Mouse (Mus musculus): Measurements from ENCODE around the gene Atxn7l1. TPM values are rescaled to one million over a fixed set of nuclear protein-coding genes. Genes with fewer than 3 reads are reported as not detected.

Gene Atxn7l1
- polyA plus RNA-seq, 1 experiment from 2014 or later, result 12.7 TPM

DNA sequence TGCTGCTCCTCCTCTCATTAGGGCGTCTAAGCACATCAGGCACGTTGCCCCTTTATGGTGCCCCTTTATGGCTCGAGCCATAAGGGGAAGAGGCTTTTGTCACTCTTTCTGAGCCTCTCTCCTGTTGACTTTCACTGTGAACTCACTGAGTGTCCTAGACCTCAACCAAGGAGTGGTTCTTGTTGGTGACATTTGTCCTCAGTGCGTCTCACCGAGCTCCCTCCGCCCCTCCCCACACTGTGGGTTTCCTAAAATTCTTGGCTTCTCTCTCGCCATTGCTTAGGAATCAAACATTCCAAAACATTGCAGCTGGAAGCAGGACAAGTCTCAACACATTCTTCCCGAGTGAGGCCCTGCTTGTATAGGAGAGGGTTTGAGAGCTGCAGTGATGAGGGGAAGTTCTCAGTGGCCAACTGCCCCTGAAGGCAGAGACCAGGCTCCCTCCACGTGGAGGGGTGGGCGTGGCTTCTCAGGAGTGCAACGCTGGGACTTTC lies 46.0 kb downstream of the Atxn7l1 start:
- Histone ChIP-seq H3K36me3 (peaks cover 7% of the 10 kb centered on the region; the same call in 1 of the 2 replicates), H3K27me3 (ENCODE audit: insufficient read depth, poor library complexity, severe bottlenecking) (no peaks in the 10 kb centered on the region), H3K4me1 (replicated peaks) (peaks cover 50% of the 10 kb centered on the region), H3K9me3 (peaks cover 6% of the 10 kb centered on the region; the same call in 1 of the 2 replicates), H3K27ac (no peak overlapping the region), H3K4me3 (no peak overlapping the region)
- no peak for DNase-seq (ENCODE audit: low spot score)
- WGBS, result 45% methylated on average over 11 of the region's 11 CpGs

DNA sequence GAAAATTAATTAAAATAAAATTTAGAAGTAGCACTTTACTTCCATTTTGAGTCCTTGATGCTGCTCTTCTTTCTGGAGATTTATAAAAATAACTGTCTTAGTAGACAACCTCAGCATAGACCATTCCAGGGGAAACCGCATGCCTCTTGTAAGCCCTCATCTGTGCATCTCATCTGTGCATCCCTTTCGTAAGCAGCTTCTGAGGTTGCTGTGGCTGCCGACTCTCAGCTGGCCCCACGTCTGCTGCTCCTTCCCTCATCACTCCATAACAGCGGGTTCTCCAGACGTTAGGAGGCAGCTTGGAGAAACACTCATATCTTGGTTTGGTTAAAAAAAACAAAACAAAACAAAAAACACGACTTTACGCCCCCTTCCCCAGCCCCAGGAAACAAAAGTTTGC lies 47.7 kb downstream of the Atxn7l1 start:
- Histone ChIP-seq H3K9me3 (peaks cover 6% of the 10 kb centered on the region; the same call in 1 of the 2 replicates), H3K27me3 (ENCODE audit: insufficient read depth, poor library complexity, severe bottlenecking) (no peaks in the 10 kb centered on the region), H3K4me3 (no peak overlapping the region), H3K4me1 (replicated peaks) (peaks cover 50% of the 10 kb centered on the region), H3K27ac (peak overlapping the region; percentile 66; the same call in 1 of the 2 replicates), H3K36me3 (peaks cover 7% of the 10 kb centered on the region; the same call in 1 of the 2 replicates)
- no peak for DNase-seq (ENCODE audit: low spot score)
- 25% methylated on average over 8 of the region's 8 CpGs for WGBS

DNA sequence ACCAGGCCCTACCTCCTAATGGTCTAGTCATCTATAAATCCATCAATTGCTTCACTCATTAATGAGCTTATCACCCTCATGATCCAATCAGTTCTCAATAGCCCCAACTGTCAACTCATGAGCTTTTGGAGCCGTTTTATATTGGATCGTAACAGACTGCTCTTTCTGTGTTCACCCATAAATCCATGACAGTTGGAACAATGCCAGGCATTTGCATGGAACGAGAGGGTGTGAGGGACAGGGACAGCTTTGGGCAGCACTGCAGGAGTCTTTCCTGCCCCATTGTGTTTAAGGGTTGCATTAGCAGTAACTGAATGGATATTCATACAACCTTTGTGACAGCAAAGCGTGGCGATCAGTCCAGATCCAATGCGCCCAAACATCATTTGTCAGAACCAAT lies 49.8 kb downstream of the Atxn7l1 start:
- no peak overlapping the region for H3K4me3 ChIP-seq
- H3K36me3 ChIP-seq, result peaks cover 7% of the 10 kb centered on the region; the same call in 1 of the 2 replicates
- peaks cover 53% of the 10 kb centered on the region for H3K4me1 ChIP-seq (replicated peaks)
- 40% methylated on average over 6 of the region's 6 CpGs for WGBS
- no peak for DNase-seq (ENCODE audit: low spot score)
- H3K27ac ChIP-seq, result no peak overlapping the region
- H3K9me3 ChIP-seq, result peaks cover 6% of the 10 kb centered on the region; the same call in 1 of the 2 replicates
- H3K27me3 ChIP-seq (ENCODE audit: insufficient read depth, poor library complexity, severe bottlenecking), result no peaks in the 10 kb centered on the region

DNA sequence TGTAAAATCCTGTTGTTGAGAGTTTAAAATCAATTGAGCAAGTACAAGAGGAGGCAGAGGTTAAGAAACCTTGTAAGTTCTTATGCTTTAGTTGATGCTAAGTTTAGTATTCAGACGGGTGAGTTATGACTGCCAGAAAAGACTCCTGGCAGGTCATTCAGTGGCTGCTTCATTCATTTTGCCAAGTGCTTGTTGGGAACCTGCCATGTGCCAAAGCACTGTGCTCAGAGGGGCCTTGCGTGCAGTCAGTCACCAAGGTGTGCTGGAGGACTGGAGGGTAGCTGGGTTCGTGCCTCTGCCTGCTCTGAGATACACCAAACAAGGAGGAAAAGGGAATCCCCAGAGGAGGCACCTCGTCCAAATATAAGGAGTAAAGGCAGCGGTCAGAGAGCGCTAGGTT lies 50.3 kb downstream of the Atxn7l1 start:
- Histone ChIP-seq H3K4me3 (no peak overlapping the region), H3K27ac (0 out of 2 replicates have a peak overlapping the region, but pooled peaks have one; percentile 4), H3K9me3 (peaks cover 6% of the 10 kb centered on the region; the same call in 1 of the 2 replicates), H3K27me3 (ENCODE audit: insufficient read depth, poor library complexity, severe bottlenecking) (no peaks in the 10 kb centered on the region), H3K4me1 (replicated peaks) (peaks cover 58% of the 10 kb centered on the region), H3K36me3 (peaks cover 7% of the 10 kb centered on the region; the same call in 1 of the 2 replicates)
- DNase-seq (ENCODE audit: low spot score), result no peak
- WGBS, result 81% methylated on average over 6 of the region's 6 CpGs

DNA sequence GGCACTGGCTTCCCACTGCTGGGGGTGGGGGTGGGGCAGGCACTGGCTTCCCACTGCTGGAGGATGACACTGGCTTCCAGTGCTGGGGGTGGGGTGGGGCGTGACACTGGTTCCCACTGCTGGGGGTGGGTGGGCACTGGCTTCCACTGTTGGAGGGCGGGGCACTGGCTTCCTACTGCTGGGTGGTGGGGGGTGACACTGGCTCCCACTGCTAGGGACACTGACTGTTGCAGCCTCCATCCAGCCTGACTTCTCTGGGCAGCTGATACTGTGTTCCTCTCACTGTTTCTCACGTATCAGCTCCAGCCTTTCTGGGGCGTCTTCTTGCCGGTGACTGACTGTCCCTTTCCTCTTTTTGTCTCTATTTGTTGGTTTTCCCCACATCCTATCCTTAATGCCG lies 53.6 kb downstream of the Atxn7l1 start:
- 0 out of 2 replicates have a peak overlapping the region, but pooled peaks have one; percentile 12 for H3K27ac ChIP-seq
- H3K27me3 ChIP-seq (ENCODE audit: insufficient read depth, poor library complexity, severe bottlenecking), result no peaks in the 10 kb centered on the region
- peaks cover 6% of the 10 kb centered on the region; the same call in 1 of the 2 replicates for H3K9me3 ChIP-seq
- WGBS, result 82% methylated on average over 6 of the region's 6 CpGs
- peaks cover 7% of the 10 kb centered on the region; the same call in 1 of the 2 replicates for H3K36me3 ChIP-seq
- H3K4me1 ChIP-seq (replicated peaks), result peaks cover 50% of the 10 kb centered on the region
- H3K4me3 ChIP-seq, result no peak overlapping the region
- no peak for DNase-seq (ENCODE audit: low spot score)

DNA sequence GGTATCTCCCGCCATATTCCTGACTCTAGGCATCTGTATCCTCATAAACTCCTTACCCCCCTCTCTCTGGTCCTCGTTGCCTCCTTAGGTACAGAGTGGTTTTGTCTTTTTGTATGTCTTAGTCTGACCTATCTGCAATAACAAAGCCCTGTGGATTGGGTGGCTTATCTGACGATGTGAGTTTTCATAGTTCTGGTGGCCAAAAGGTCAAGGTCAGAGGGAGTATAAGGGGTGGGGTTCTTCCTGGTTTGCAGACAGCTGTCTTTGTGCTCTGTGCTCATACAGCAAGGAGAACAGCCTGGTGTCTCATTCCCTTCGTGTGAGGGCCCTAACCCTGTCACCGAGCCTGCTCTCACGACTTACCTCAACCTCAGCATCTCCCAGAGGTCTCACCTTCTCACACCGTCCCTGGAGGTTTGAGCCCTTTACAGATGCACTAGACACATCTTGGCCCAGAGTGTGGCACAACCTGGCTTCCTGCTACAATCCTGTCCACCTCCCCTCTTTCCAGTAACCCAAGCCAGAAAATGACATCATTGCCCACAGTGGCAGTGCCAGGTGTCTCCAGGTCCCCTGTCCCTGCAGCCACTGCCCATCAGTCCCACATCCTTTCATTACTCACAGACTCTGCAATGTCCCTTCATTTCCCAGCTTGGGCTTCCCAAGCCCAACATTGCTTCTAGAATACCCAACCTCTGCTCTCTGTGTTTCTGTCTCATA lies 54.2 kb downstream of the Atxn7l1 start:
- peak overlapping the region; percentile 9; the same call in 1 of the 2 replicates for H3K27ac ChIP-seq
- H3K4me3 ChIP-seq, result no peak overlapping the region
- H3K4me1 ChIP-seq (replicated peaks), result peaks cover 50% of the 10 kb centered on the region
- peaks cover 3% of the 10 kb centered on the region; the same call in 1 of the 2 replicates for H3K36me3 ChIP-seq
- no peak for DNase-seq (ENCODE audit: low spot score)
- H3K9me3 ChIP-seq, result peaks cover 4% of the 10 kb centered on the region; the same call in 1 of the 2 replicates
- WGBS, result 67% methylated on average over 7 of the region's 7 CpGs
- H3K27me3 ChIP-seq (ENCODE audit: insufficient read depth, poor library complexity, severe bottlenecking), result no peaks in the 10 kb centered on the region

DNA sequence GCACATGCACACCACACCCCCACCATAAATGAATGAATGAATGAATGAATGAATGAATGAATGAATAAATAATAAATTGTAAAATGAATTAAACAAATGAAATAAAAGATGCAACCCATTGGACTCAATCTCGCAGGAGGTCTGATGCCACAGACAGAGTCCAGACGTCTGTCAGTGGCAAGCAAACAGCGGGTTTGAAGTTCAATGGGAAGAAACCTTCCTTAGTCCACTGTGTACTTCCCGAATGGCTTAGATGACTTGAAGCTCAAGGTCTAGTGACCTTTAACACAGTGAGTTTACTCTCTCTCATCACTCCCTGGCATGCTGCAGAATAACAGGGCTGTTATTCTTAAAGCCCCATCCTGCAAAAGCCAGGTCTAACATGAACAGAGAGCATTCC lies 57.8 kb downstream of the Atxn7l1 start:
- Histone ChIP-seq H3K27ac (no peak overlapping the region), H3K4me3 (no peak overlapping the region), H3K4me1 (replicated peaks) (peaks cover 36% of the 10 kb centered on the region), H3K9me3 (no peaks in the 10 kb centered on the region), H3K36me3 (0 out of 2 replicates have a peak, but pooled peaks cover 5% of the 10 kb centered on the region), H3K27me3 (ENCODE audit: insufficient read depth, poor library complexity, severe bottlenecking) (no peaks in the 10 kb centered on the region)
- no peak for DNase-seq (ENCODE audit: low spot score)
- whole genome bisulfite sequencing, result 85% methylated on average over 4 of the region's 4 CpGs

DNA sequence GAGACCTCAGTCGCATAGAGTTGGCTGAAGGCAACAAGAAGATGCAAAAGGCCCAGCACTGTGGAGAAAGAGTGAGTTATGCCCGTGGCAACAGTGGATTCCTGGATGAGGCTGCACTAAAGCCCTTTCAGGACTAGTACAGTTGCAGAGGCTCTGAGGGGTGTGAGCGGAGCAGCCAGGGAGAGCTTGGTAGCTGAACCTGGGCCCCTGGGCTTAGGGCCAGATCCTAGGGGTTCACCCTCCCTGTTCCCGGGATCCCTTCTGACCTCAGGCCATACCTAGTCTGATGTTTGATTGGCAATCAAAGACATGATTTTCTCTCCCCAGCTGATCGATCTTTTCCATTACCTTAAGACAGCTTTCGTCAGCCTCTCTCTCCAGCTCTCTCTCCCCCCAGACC lies 58.8 kb downstream of the Atxn7l1 start:
- WGBS, result 94% methylated on average over 6 of the region's 6 CpGs
- H3K27me3 ChIP-seq (ENCODE audit: insufficient read depth, poor library complexity, severe bottlenecking), result no peaks in the 10 kb centered on the region
- H3K9me3 ChIP-seq, result no peaks in the 10 kb centered on the region

DNA sequence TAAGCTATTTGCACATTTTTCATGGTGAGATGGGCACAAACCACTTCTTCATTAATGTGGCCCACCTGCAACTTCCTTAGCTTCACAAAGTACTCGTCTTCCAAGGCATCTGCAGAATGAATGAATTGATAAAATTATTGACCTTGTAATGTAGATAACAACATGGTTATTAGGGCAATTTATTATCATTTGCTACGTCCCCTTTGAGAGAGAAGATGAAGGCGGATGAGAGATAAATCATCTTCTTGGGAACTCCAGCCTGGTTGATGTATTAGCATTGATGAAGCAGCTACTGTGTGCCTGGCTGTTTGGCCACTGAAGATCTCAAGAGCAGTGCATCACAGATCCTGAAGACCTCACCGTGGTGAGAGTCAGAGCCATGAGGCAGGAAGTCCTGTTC lies 63.4 kb downstream of the Atxn7l1 start:
- 84% methylated on average over 4 of the region's 4 CpGs for WGBS
- Histone ChIP-seq H3K9me3 (no peaks in the 10 kb centered on the region), H3K36me3 (0 out of 2 replicates have a peak, but pooled peaks cover 5% of the 10 kb centered on the region), H3K4me3 (no peak overlapping the region), H3K27ac (no peak overlapping the region), H3K27me3 (ENCODE audit: insufficient read depth, poor library complexity, severe bottlenecking) (no peaks in the 10 kb centered on the region), H3K4me1 (replicated peaks) (no peaks in the 10 kb centered on the region)
- no peak for DNase-seq (ENCODE audit: low spot score)

More for the DNA sequence above, 58.8 kb downstream of the Atxn7l1 start:
- no peak overlapping the region for H3K27ac ChIP-seq
- H3K4me3 ChIP-seq, result no peak overlapping the region
- H3K36me3 ChIP-seq, result 0 out of 2 replicates have a peak, but pooled peaks cover 5% of the 10 kb centered on the region
- DNase-seq (ENCODE audit: low spot score), result no peak
- peaks cover 30% of the 10 kb centered on the region for H3K4me1 ChIP-seq (replicated peaks)

DNA sequence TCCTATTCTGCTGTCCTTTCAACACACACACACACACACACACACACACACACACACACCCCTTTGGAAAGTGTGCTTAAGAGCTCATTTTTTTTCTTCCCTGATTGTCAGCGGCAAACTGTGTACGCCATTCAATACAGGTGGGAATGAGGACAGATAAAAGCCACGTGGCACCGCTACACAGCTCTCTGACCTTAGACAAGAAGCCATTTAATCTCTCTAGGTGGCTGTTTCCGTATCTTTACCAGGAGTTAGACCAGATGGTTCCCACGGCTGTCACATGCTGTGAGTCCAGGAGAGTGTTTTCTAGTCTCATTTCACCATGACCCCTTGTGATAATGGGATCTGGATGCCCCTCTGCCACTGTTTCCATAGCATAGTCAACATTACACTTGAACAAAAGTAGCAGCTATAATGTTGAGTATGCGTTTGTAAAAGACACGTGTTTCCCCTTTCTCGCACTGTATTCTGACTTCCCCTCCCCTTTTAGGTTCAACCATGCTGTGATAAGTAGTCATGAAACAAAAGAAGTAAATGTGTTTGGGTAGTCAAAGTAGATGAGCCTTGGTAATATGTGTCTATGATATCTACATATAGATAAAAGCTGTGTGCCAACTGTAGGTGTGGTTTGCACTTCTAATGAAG lies 70.8 kb downstream of the Atxn7l1 start:
- H3K4me3 ChIP-seq, result no peak overlapping the region
- H3K27me3 ChIP-seq (ENCODE audit: insufficient read depth, poor library complexity, severe bottlenecking), result peaks cover 2% of the 10 kb centered on the region; the same call in 1 of the 2 replicates
- WGBS, result 85% methylated on average over 9 of the region's 9 CpGs
- H3K4me1 ChIP-seq (replicated peaks), result peaks cover 10% of the 10 kb centered on the region; the same call in 1 of the 2 replicates
- no peaks in the 10 kb centered on the region for H3K9me3 ChIP-seq
- peaks cover 19% of the 10 kb centered on the region for H3K36me3 ChIP-seq
- H3K27ac ChIP-seq, result no peak overlapping the region
- DNase-seq (ENCODE audit: low spot score), result no peak

DNA sequence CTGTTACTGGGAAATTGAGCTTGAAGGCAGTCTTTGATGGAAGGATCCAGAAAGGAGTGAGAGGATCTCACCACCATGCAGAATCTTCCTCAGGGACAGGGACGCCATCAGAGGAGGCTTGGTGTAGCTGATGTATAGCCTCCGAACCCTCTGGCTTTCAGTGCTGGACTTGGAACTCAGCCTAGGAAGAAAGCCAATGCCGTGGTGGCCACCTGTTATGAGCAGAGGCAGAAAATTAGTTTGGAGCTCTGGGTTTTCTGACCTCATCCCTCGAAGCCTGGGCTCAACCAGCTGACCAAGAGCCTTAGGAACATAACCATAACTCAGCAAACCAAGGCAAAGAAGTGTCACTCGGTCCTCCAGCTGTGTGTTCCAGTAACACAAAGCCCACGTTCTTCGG lies 71.9 kb downstream of the Atxn7l1 start:
- H3K4me1 ChIP-seq (replicated peaks), result peaks cover 20% of the 10 kb centered on the region
- peaks cover 2% of the 10 kb centered on the region; the same call in 1 of the 2 replicates for H3K27me3 ChIP-seq (ENCODE audit: insufficient read depth, poor library complexity, severe bottlenecking)
- H3K27ac ChIP-seq, result no peak overlapping the region
- no peaks in the 10 kb centered on the region for H3K9me3 ChIP-seq
- WGBS, result 95% methylated on average over 7 of the region's 7 CpGs
- no peak overlapping the region for H3K4me3 ChIP-seq
- H3K36me3 ChIP-seq, result peaks cover 19% of the 10 kb centered on the region
- no peak for DNase-seq (ENCODE audit: low spot score)

DNA sequence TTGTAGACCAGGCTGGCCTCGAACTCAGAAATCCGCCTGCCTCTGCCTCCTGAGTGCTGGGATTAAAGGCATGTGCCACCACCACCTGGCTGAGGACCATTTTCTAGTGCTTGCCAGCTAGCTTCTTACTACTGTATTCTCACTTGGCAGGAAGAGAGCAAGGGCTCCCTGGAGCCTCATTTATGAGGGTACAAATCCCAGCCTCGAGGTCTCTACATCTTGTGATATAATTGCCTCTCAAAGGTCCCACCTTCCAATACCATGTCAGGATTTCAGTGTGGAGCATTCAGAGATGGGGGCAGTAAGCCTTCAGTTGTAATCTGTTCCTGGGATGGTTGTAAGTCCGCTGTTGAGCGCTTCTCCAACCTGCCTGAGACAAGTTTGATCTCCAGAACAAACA lies 72.6 kb downstream of the Atxn7l1 start:
- H3K9me3 ChIP-seq, result no peaks in the 10 kb centered on the region
- no peak for DNase-seq (ENCODE audit: low spot score)
- peaks cover 27% of the 10 kb centered on the region for H3K4me1 ChIP-seq (replicated peaks)
- peak overlapping the region; percentile 56; the same call in 1 of the 2 replicates for H3K27ac ChIP-seq
- peaks cover 19% of the 10 kb centered on the region for H3K36me3 ChIP-seq
- no peak overlapping the region for H3K4me3 ChIP-seq
- peaks cover 2% of the 10 kb centered on the region; the same call in 1 of the 2 replicates for H3K27me3 ChIP-seq (ENCODE audit: insufficient read depth, poor library complexity, severe bottlenecking)
- 89% methylated on average over 5 of the region's 5 CpGs for WGBS

Measured in hindbrain, embryonic 10.5 days (tissue).